Mouse (Mus musculus): Measurements from ENCODE around the gene Vsig2. TPM values are rescaled to one million over a fixed set of nuclear protein-coding genes. Genes with fewer than 3 reads are reported as not detected.

Gene Vsig2
- total RNA-seq, 2 experiments from 2014 or later: 7.9 to 11.3 TPM

DNA sequence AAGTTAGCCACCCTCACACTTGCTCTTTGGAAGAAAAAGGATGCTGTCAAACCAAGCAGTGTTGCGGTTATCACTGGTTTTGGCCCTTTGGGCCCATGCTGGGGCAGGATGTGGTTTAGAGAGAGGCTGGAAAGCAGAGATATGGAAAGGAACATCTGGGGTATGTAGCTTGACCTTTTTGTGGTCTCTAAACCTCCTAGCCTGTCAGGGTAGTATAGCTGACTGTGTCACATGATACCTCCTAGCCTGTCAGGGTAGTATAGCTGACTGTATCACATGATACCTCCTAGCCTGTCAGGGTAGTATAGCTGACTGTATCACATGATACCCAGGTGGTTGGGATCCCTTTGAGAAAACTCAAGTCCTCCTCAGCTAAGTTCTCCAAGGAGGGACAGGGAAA lies 15.2 kb downstream of the Vsig2 start:
- DNase-seq: no peak
- intact Hi-C loops (cut with DNase I): loop anchor here (5.0 kb wide), 1 partner anchor 58 kb away; the partner anchor contains the start of gene Spa17

DNA sequence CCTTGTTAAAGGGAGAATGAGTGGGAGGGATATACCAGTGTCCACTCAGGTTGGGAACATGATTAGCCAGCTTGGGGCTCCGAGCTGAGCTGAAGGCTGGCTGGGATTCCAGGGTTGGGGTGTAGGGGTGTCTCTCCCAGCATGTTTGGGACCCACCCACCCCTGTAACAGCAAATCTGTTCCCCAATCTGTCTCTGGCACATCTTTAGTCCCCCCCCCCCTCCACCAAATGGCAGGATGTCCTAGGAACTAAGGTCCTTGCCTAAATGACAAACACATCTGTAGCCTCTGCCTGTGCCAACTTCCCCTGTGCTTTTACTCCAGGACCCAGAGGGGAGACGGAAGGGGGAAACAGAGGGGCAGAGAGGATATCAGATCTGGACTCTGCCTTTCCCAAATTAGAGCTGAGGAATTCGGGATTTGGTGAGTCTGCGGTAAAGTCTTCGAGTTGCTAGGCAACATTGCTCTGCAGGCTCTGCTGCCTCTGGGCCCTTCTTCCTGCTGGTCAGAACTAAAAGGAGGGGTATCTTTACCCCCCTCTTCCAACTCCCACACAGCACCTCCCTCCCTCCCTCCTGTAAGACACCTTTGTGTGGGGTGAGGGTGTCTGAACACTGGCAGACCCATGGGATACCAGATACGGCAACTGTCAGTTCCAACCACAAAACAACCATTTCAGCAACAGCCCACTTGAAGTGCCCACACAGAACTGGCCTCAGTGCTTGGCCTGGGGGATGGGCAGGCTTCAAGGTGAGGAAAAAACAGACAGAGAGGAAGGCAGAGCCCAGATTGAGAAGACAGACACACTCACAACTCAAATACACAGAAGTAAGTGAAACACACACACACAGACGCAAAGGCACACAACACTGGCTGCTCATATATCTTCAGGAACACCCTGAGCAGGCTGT lies 16.0 kb downstream of the Vsig2 start, which contains the start of gene Siae:
Gene Siae, plus strand, starts transcription at position 861 of the 911 bp plus-strand sequence.
- intact Hi-C loops (cut with DNase I): loop anchor here (5.0 kb wide), 1 partner anchor 57 kb away; the partner anchor contains the start of gene Spa17
- DNase-seq: no peak

DNA sequence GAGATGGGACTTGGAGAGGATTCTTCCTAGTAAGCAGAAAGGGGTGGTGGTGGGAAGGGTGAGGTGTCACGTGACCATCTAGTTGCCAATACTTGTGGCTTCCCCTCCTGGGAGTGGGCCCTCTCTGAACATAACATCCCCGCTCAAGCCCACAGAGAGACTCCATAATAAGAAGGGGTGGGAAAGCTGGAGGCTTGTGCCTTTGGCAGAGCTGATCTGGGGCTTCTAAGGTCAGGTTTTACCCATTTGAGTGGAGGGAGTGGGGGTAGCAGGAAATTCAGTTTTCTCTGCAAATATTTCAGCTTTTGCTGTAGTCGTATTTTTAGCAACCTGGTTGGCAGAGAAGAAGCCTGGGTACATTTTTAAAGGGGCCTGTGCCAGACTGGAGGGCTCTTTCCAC lies 17.3 kb downstream of the Vsig2 start:
- intact Hi-C loops (cut with DNase I): no loop called here

DNA sequence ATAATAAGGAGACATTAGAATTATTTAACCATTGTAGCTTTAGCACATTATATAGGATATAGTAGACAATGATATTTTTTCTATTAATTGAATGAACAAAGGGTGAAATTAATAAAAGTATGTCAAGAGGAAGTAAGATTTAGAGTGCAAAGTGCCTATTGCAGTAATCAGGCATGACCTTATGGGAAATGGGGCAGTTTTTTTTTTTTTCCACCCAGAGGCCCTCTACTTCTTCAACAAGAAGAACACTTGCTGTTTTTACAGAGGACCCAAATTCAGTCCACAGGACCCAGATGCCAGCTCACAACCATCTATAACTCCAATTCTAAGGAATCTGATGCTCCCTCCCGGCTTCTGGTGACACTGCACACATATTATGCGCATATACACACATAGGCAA lies 21.6 kb downstream of the Vsig2 start:
- no peak for DNase-seq
- intact Hi-C loops (cut with DNase I): no loop called here

More for the DNA sequence above, 17.3 kb downstream of the Vsig2 start:
- DNase-seq: no peak

DNA sequence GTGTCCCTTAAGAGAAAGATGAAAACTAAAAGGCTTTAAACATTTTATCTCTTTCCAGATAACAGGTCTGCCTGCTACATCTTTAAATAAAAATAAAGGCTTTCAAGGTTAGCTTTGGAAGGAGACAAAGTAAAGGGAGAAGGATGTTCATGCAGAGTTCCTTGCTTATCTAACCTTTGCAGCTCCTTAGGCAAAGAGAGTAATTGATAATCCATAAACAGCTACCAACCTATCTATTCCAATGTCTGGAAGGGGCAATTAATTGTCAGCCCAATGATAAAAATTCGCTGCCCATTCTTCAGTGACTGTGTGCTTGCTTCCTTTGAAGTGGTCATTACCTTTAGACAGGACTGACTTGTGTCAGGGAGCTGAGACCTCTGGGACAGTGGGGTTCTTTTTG lies 24.8 kb downstream of the Vsig2 start:
- intact Hi-C loops (cut with DNase I): no loop called here
- DNase-seq: no peak

DNA sequence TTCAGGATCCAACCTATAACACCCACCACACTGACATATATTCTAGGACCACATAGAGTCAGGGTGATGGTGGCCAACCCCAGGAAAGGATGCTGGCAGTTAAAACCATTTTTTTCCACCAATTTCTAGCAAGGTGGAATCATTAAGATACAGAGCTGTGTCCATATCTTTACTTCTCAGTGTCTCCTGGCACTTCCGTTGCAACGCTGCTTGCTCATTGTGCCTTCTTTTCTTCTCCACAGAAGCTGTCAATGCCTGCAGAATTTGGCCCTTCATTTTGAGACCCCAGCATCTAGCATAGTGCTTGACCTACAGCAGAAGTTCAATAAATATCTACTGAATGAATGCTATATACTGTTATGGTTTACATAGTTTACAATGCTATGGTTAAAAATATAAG lies 28.0 kb downstream of the Vsig2 start:
- intact Hi-C loops (cut with DNase I): loop anchor here (5.0 kb wide), 1 partner anchor 45 kb away; the partner anchor contains the start of gene Spa17
- DNase-seq: no peak

DNA sequence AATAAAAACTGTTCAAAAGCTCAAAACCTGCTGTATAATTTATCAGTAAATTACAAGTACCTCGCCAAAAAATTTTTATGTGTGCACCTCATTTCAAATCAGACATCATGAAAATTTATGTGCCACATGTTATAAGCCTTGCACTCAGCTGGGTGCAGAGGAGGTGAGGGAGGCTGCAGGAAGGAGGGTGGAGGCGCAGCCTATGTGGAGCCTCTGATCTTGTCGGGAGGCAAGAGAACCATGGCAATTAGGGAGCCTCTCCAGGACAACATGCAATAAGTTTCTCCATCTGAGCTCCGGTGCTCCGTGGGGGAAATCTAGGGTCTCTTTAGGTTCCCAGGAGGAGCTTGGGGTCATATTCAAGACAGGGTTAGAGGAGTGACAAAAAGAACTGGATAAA lies 28.4 kb downstream of the Vsig2 start:
- DNase-seq: no peak
- intact Hi-C loops (cut with DNase I): loop anchor here (5.0 kb wide), 1 partner anchor 45 kb away; the partner anchor contains the start of gene Spa17

DNA sequence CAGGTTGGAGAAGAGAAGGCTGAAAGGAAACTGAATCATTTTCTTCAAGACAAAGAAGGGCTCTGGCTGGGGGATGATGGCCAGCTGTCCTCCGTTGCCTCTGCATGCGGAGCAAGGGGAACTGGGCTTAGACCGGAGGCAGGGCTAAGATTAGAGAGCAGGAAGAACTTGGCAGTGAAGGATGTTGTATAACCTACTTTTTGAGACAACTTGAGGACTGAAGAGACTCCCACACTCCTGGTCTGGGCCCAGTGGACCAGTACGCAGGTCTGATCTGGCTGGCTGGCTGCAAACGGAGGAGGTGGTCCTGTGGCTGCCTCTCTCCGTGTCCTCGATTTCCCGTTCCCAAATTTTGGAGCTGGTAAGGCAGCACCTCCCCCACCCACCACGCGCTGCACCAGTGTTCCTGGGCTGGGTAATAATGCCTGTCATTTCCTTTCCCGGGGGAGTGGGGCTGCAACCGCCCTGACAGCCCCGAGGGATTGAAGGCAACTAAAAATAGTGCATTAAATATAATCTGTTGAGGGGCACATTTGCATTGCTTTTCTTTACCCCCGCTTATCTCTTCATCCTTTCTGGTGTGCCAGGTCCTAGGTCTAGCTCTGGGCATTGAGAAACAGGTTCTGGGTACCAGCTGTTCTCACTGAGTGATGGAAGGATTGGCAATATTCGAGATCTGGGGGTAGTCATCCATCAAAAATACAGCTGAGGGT lies 29.0 kb downstream of the Vsig2 start:
- peak; percentile 40 to 51 for DNase-seq
- intact Hi-C loops (cut with DNase I): loop anchor here (5.0 kb wide), 1 partner anchor 44 kb away; the partner anchor contains the start of gene Spa17

DNA sequence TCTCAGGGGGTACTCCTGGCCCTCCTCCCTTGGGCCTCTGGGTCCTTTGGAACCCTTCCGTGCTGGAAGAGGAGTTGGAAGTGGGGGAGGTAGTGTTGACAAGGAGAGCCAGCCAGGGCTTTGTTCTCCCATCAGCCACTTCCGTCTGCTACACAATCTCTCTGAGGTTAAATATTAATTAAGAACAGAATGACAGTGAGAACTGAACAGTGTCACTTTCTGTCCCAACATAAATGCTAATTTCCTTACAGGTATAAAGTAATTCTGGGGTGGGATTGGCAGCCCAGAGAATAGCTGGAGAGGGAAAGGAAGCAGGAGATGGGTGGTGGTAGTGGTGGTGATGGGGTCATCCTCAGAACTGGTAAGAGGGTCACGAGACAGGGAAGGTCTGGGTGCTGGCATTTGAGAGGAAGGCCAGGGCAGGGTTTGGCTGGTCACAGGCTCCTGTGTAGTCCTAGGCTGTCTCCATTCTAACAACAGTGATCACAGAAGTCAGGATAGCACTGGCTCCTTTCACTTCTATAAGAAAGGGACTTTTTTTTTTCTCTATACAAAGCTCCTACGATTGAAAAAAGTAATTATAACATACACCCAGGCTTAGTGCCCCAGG lies 29.7 kb downstream of the Vsig2 start:
- peak; percentile 8 to 22 for DNase-seq
- intact Hi-C loops (cut with DNase I): loop anchor here (5.0 kb wide), 1 partner anchor 44 kb away; the partner anchor contains the start of gene Spa17

DNA sequence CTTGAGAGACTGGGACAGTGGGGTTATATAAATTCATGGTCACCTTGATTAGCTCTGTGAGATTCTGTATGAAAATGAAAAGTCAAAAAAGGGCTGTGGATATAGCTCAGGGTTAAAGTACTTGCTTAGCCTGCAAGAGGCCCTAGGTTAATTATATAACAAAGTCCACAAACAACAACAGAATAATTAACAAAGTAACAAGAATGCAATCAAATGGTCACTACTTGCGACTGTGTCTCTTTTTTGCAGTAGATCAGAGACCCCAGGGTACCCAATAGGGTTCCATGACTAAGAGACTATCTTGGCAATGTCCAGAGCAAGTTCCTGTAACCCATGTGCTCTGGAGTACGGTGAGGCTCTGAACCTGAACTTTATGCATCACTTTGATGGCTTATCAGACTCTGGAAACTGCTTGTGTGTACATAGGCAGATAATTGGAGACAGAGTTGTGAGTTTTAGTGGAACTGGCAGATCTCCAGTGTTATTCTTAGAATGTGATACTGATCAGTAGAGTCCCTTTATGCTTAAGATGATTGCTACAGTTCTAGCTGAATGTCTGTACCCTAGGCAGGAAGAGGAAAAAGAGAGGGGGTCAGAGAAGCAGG lies 30.3 kb downstream of the Vsig2 start:
- no peak for DNase-seq
- intact Hi-C loops (cut with DNase I): loop anchor here (5.0 kb wide), 1 partner anchor 43 kb away; the partner anchor contains the start of gene Spa17

DNA sequence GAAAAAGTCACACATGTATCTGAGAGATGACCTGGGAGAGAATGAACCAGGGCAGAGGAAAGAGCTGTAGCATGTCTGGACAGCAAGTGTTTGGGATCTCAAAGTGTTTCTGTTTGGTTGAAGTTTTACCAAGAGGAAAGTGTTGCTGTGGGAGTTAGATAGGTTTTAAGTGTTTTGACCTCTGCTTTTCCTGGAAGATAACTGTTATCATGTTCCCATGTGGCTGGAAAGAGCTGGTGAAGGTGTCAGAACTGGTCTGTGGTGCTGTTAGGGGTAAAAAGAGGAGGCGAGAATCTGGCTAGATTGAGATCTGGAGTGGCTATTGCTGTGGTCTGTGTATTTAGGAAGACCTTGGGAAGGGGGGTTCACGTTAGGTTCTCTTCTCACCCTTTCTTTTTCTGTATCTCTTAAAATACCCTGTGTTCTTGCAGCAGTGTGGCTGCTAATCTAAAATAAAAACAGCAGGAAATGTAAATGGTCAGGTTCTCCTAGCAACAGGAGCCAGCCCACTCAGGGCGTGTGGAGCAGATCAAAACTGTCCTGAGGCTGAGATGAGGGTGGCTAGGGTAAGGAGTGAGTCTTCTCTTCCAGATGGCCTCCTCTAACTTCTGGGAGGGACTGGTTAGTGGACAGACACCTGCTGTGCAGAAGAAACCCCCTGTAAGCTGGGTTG lies 33.3 kb downstream of the Vsig2 start:
- no peak for DNase-seq
- intact Hi-C loops (cut with DNase I): loop anchor here (2.0 kb wide), 1 partner anchor 20 kb away; no protein-coding TSS in a partner anchor

DNA sequence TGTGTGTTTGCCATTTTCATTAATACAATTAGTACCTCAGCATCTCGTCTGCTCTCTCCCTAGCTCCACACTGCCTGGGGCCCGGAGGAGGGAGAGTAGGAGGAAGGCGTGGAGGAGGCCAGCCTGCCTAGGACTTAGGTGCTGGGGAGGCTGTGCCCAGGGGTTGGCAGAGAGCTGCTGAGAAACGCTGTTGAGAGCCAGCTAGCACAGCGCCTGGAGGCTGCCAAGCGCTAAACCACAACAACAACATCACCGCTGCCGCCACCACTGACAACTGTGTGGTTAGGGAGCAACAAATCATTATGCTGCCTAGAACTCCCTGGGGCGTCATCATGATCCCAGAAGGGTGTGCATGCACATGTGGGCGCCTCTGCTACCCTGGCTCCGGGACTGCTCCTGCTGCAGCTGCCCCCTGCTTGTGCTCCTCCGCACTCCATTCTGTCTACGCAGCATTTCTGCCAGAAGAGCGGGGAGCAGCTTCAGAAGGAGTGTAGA lies 37.4 kb downstream of the Vsig2 start:
- no peak for DNase-seq
- intact Hi-C loops (cut with DNase I): no loop called here

DNA sequence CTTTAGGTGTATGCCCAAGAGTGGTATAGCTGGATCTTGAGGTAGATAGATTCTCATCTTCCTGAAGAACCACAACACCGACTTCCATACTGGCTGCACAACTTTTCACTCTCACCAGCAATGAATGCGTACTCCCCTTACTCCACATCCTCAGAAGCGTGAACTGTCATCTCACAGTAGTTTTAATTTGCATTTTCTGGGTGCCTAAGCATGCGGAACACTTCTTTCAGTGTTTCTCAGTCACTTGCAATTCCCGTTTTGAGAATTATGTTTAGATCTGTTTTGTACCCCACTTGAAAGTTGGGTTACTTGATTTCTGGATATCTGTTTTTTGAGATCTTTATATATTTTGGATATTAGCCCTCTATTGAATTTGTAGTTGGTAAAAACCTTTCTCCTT lies 44.5 kb downstream of the Vsig2 start:
- intact Hi-C loops (cut with DNase I): no loop called here
- no peak for DNase-seq

DNA sequence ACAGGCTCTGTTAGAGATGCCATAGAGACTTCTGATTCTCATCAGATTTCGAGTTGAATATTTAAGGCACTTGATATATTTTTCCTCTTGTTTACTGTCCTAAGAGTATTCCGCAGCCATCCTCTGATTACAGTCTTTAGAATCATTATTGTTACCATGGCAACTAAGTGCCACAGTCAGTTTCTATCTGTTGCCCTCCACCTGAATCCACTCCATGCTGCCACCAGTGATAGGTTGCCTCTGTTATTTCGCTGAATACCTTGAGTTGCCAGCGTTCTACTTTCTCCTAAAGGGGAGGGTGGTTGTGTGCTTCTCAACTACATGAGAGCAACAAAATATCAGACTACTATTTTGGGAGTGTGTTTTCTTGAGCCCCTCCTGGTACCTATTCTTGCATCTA lies 47.7 kb downstream of the Vsig2 start:
- no peak for DNase-seq
- intact Hi-C loops (cut with DNase I): no loop called here

DNA sequence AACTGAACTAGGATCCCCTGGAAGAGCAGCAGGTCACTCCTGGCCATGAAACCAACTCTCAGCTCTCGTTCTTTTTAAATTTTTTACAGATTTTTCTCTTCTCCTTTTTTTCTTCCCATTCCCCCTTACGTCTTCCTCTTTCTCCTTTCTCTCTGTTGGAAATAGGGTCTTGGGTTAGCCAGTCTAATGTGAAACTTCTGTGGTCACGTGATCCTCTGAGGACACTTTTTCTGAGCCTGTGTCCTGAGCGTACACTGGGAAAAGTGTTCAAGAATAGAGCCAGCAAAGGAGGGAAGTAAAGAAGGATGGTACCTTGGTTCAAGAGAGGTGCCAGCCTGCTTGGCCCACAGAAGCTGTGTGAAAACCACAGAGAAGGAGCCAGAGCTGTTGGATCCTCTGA lies 51.3 kb downstream of the Vsig2 start:
- intact Hi-C loops (cut with DNase I): no loop called here
- DNase-seq: no peak

DNA sequence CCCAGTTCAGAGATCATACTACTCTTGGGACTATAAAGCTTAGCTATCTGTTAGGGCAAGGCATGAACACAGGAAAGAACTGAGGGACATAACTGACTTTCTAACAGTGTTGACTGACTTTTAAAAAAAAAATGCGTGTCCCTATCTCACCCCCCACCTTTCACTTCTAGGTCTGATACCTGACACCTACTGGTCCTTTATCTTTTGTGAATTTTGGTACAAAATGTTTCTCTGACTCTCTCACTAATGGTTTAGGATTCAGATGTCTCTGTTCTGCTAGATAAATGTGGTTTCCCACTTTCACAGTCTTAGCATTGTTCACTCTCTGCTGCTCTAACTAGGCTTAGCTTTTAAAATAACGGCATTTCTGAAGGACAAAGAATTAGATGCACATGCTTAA lies 53.0 kb downstream of the Vsig2 start:
- DNase-seq: no peak
- intact Hi-C loops (cut with DNase I): loop anchor here (2.0 kb wide), 1 partner anchor 19 kb away; no protein-coding TSS in a partner anchor

DNA sequence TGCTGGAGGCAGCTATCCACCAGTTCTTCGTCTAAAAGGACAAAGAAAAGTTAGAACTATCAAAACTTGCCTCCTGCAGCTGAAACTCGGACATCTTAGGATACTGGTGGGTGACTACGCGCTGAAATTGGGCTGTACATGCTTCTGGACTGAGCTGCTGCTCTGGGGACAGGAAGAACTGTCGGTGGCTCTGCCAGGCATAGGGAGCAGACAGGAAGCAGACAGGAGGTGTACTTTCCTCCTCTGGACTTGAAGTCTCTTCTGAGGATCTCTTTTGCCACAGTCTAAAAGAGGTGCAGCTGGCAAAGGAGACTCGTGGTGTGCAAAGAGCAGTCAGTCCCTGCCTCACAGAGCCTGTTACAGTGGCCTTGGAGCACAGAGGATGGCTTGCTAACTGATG lies 53.6 kb downstream of the Vsig2 start:
- intact Hi-C loops (cut with DNase I): loop anchor here (2.0 kb wide), 1 partner anchor 20 kb away; no protein-coding TSS in a partner anchor

DNA sequence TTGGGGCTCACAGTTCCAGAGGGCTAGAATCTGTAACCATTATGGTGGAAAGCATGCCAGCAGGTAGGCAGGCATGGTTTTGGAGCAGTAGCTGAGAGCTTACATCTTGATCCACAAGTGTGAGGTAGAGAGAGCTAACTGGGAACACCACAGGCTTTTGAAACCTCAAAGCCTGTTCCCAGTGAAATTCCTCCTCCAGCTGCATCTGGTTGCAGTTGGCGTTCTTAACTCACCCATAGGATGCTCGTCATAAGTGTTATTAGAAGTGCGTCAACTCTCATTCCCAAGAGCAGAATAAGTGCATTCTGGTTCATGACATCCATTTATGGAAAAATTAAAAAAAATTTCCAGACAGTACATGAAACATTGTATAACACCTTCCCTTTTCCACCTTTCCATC lies 54.6 kb downstream of the Vsig2 start:
- intact Hi-C loops (cut with DNase I): loop anchor here (2.0 kb wide), 1 partner anchor 21 kb away; no protein-coding TSS in a partner anchor
- no peak for DNase-seq

More for the DNA sequence above, 53.6 kb downstream of the Vsig2 start:
- DNase-seq: no peak

Measured in heart, postnatal 14 days (tissue).